Mouse (Mus musculus) limb, embryonic 14.5 days (tissue): ENCODE data around the gene Vps16. TPM values are rescaled to one million over a fixed set of nuclear protein-coding genes. Genes with fewer than 3 reads are reported as not detected.

Source experiments
- ATAC-seq: fragments of 200-750 bp; cut with Nextera tagmentation; 2 replicates; pipeline ENCODE4 v1.8.0; 2017; ENCODE audit warnings: low read depth, moderate number of reproducible peaks, moderate TSS enrichment; ENCODE audit not compliant: low FRiP score
- DNase-seq: peaks from one replicate; pipeline ENCODE4 v3.0.0-alpha.2; 2015; ENCODE audit warnings: low spot score
- H3K27ac ChIP-seq: fragments of 300-500 bp; sonication (generic); replicated peaks from 2 replicates; pipeline ENCODE4 v1.5.1; 2014; ENCODE audit warnings: low read depth, mild to moderate bottlenecking, low read length, moderate library complexity, mixed read lengths
- H3K27me3 ChIP-seq: fragments of 300-500 bp; sonication (generic); 2 replicates; pipeline ENCODE4 v1.6.1; 2014; ENCODE audit warnings: low read length, mixed read lengths; ENCODE audit not compliant: control insufficient read depth, insufficient read depth
- H3K36me3 ChIP-seq: fragments of 300-500 bp; sonication (generic); 2 replicates; pipeline ENCODE4 v1.6.1; 2014; ENCODE audit warnings: mild to moderate bottlenecking, low read length, moderate library complexity, mixed read lengths; ENCODE audit not compliant: control insufficient read depth, insufficient read depth
- H3K4me1 ChIP-seq: fragments of 300-500 bp; sonication (generic); 2 replicates; pipeline ENCODE4 v1.6.1; 2014; ENCODE audit warnings: antibody characterized with exemption, low read length, mixed read lengths; ENCODE audit not compliant: control insufficient read depth, insufficient read depth
- H3K4me2 ChIP-seq: fragments of 300-500 bp; sonication (generic); replicated peaks from 2 replicates; pipeline ENCODE4 v1.6.1; 2014; ENCODE audit warnings: low read depth, mild to moderate bottlenecking, low read length, moderate library complexity; ENCODE audit not compliant: severe bottlenecking
- H3K4me3 ChIP-seq: fragments of 300-500 bp; sonication (generic); replicated peaks from 2 replicates; pipeline ENCODE4 v1.5.1; 2014; ENCODE audit warnings: low read length
- H3K9ac ChIP-seq: fragments of 300-500 bp; sonication (generic); 2 replicates; pipeline ENCODE4 v1.6.1; 2014; ENCODE audit warnings: mild to moderate bottlenecking, low read depth, low read length, moderate library complexity; ENCODE audit not compliant: severe bottlenecking
- H3K9me3 ChIP-seq: fragments of 300-500 bp; sonication (generic); 2 replicates; pipeline ENCODE4 v1.6.1; 2016; ENCODE audit warnings: low read length; ENCODE audit not compliant: control insufficient read depth
- POLR2A ChIP-seq: fragments of 200-500 bp; IDR thresholded peaks from 2 replicates; pipeline ENCODE4 v1.8.0; 2012; ENCODE audit warnings: inconsistent platforms, mild to moderate bottlenecking, moderate library complexity, borderline replicate concordance; ENCODE audit not compliant: insufficient read depth, insufficient read length; ENCODE audit errors: extremely low read depth
- WGBS: fragments of 180-500 bp; shearing (Covaris S2); extraction: QIAGEN DNeasy Blood & Tissue Kit; methylation state at CpG from one replicate; pipeline ENCODE4 v1.1.7; 2014; 5-methylcytosine and 5-hydroxymethylcytosine counted together
- polyA plus RNA-seq, 2 experiments: library from polyadenylated mRNA; depleted of rRNA in 1 of 2; stranded (reverse) in 1 of 2; unstranded in 1 of 2; fragments of >200 nt; fragmentation: Nextera tagmentation in 1 of 2; extraction: Ambion mirVana in 1 of 2; gene quantifications; 2 replicates each; pipeline versions ENCODE4 v1.2.1 to v1.2.3; 2012 to 2014

The Vps16 gene
- polyA plus RNA-seq (2012; rRNA removed): 148 and 170 TPM in 2 replicates
- polyA plus RNA-seq (2014; fragmentation: Nextera tagmentation; extraction: Ambion mirVana): 67.0 and 82.3 TPM in 2 replicates

DNA sequence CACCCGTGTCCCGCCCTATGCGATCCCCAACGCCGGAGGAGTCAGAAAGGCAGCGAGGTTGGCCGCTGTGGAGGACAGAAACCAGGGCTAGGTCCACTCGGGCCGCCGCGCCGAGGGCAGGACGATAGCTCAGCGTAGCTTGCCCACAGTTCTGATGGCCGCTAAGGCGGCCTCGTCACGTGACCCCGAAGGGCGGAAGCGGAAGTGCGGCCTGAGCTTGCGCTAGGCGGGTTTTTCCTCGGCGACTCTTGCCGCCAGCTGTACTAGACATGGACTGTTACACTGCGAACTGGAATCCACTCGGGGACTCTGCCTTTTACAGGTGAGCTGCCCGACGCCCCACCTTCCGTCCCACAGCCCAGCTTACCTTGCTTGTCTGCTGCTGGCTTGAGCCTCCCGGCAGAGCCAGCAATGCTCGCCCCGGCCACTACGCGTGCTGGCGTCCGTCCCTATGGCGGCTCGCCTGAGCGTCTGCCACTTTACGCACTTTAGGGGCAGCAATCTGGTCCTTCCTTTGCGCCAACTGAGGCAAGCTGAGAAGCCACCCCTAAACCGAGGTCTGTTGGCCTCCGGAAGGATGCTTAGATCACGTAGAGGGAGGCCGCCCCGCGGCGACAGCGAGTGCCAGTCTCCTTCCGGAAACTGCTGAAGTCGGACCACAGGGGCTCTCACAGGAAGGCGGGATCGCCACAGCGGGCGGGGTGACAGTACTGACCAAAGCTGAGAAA, at the start of gene Vps16, which contains the start of gene Pced1a:
Vps16 (plus strand) TSS at position 214 of the 728 bp plus-strand sequence.
Pced1a (minus strand) TSS at position 576 of the 728 bp plus-strand sequence.
- DNase-seq: peak; percentile 90
- Histone ChIP-seq H3K36me3 (0 out of 2 replicates have a peak, but pooled peaks cover 7% of the 10 kb centered on the region), H3K4me1 (peaks cover 17% of the 10 kb centered on the region), H3K9ac (peak within 1 kb of the TSS; percentile 70), H3K9me3 (no peaks in the 10 kb centered on the region), H3K27me3 (no peaks in the 10 kb centered on the region), H3K4me2 (peak within 1 kb of the TSS; percentile 89), H3K4me3 (peak within 1 kb of the TSS; percentile 71), H3K27ac (peak within 1 kb of the TSS; percentile 95)
- peak; percentile 80; the same call in 1 of the 2 replicates for TF ChIP-seq POLR2A
- peak; percentile 97 for ATAC-seq
- WGBS: under 1% methylated on average over 58 of the region's 58 CpGs

DNA sequence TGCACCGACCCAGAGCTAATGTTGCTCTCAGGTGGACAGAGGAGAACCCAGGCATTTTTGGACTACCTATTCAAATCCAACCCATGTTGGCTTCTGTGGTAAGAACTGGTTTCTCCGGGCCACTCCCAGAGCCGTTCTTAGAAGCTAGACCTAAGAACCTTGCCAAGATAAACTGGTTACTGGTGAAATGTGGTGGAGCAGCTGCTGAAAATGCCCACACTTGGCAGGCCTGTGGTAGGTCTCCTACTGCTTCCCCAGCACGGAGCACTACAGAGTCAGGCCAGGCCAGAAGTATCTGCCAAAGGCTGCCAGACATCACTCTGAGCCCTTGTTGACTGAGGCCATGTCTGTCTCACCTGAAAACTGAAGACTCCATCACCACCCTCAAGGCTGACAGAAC, 49.2 kb upstream of the Vps16 start:
- H3K9ac ChIP-seq: no peak overlapping the region
- ATAC-seq (no peak), DNase-seq (no peak)
- no peak overlapping the region for H3K4me3 ChIP-seq
- no peak overlapping the region for H3K4me2 ChIP-seq
- no peak for TF ChIP-seq POLR2A
- H3K27ac ChIP-seq: no peak overlapping the region
- H3K9me3 ChIP-seq: no peaks in the 10 kb centered on the region
- no peaks in the 10 kb centered on the region for H3K4me1 ChIP-seq
- no peaks in the 10 kb centered on the region for H3K27me3 ChIP-seq
- 46% methylated on average over 4 of the region's 4 CpGs for WGBS
- no peaks in the 10 kb centered on the region for H3K36me3 ChIP-seq

DNA sequence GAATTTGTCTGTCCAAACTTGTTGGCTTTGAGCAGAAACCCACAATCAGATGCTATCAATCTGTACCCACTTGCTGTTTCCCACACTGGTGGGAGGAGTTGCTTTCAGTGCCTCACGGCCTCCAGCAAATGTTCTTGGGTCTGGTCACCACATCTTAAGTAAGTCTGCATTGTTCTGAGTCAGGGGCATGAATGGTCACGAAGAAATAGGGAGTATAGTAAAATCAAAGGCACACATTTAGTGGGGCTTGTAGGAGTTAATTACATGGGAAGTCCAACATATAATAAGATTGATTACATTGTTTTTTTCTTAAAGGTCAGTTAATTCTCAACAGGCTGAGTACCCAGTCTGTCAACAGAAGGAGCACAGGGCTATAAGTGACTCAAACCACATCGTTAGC, 40.9 kb upstream of the Vps16 start:
- Histone ChIP-seq H3K4me2 (no peak overlapping the region), H3K4me3 (no peak overlapping the region), H3K36me3 (no peaks in the 10 kb centered on the region), H3K4me1 (no peaks in the 10 kb centered on the region), H3K9ac (no peak overlapping the region), H3K27ac (no peak overlapping the region), H3K9me3 (no peaks in the 10 kb centered on the region), H3K27me3 (no peaks in the 10 kb centered on the region)
- WGBS: 46% methylated on average over 3 of the region's 3 CpGs
- DNase-seq (no peak), ATAC-seq (no peak)
- no peak for TF ChIP-seq POLR2A

DNA sequence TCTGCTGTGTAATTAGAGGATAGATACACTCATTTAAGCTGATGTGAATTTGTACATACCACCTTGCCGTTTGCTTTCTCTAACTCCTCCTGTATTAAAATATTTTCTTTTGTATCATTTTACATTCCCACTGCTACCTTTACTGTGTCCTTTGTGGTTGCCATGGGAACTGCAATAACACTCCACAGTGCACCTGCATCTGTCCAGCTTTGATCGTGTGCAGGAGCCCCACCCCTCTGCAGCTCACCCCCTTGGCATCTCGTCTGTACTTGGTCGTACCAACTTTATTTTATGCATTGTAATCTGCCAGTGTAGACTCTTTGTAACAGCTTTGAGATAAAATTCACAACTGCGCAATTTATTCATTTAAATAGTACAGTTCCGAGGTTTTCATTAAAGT, 40.2 kb upstream of the Vps16 start:
- H3K9me3 ChIP-seq: no peaks in the 10 kb centered on the region
- 57% methylated on average over 6 of the region's 6 CpGs for WGBS

DNA sequence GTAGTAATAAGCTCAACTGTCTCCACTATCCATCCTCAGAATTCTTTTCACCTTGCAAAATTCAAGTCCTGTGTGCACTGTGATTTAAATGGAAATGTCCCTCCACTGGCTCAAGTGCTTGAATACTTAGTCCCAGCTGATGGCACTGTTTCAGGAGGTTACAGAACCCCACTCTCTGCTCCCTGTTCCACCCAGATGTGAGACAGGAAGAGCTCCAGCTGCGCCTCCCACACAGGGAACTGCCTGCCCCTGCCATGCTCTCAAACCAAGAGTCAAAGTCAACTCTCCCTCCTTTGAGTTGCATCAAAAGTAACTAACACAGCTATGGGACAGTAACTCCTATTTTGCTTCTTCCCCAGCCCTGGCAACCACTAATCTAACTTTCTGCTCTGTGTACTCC, 37.9 kb upstream of the Vps16 start:
- Histone ChIP-seq H3K27me3 (no peaks in the 10 kb centered on the region), H3K4me1 (no peaks in the 10 kb centered on the region), H3K9me3 (no peaks in the 10 kb centered on the region), H3K27ac (no peak overlapping the region), H3K9ac (no peak overlapping the region), H3K4me2 (no peak overlapping the region), H3K4me3 (no peak overlapping the region), H3K36me3 (peaks cover 10% of the 10 kb centered on the region)
- TF ChIP-seq POLR2A: no peak
- DNase-seq (no peak), ATAC-seq (no peak)
- 65% methylated on average over 1 of the region's 1 CpGs for WGBS

More for the DNA sequence above, 40.2 kb upstream of the Vps16 start:
- TF ChIP-seq POLR2A: no peak
- Histone ChIP-seq H3K4me2 (no peak overlapping the region), H3K4me1 (no peaks in the 10 kb centered on the region), H3K9ac (no peak overlapping the region), H3K36me3 (no peaks in the 10 kb centered on the region), H3K27me3 (no peaks in the 10 kb centered on the region), H3K4me3 (no peak overlapping the region), H3K27ac (no peak overlapping the region)
- ATAC-seq: no peak
- no peak for DNase-seq
